Mouse (Mus musculus) megakaryocyte progenitor cell, adult 5-6 weeks (primary cell): ENCODE measurements around the gene Map3k1. TPM values are rescaled to one million over a fixed set of nuclear protein-coding genes. Genes with fewer than 3 reads are reported as not detected.

Source experiments
- ATAC-seq: replicated peaks from 2 replicates; pipeline ENCODE4 v1.8.0; 2016; ENCODE audit warnings: mild to moderate bottlenecking, moderate TSS enrichment, inconsistent platforms; ENCODE audit not compliant: poor library complexity
- total RNA-seq, 2 experiments: library from RNA; stranded (forward) in 1 of 2; stranded (reverse) in 1 of 2; fragments of 157-497, 149-512 nt in 1 of 2; fragments of 200-1000 nt in 1 of 2; gene quantifications; 2 replicates each; pipeline versions ENCODE4 v1.2.3 to v1.2.4; 2015 to 2017

Gene Map3k1
- total RNA-seq, 2 experiments from 2014 or later: 26.2 to 32.2 TPM

- ATAC-seq: no peak
These were observed 16.4 kb downstream of the Map3k1 start for GRCm38 (mm10) chr13:111792130-111792974.

- ATAC-seq: no peak
These were observed 17.2 kb downstream of the Map3k1 start for GRCm38 (mm10) chr13:111791596-111791995.

DNA sequence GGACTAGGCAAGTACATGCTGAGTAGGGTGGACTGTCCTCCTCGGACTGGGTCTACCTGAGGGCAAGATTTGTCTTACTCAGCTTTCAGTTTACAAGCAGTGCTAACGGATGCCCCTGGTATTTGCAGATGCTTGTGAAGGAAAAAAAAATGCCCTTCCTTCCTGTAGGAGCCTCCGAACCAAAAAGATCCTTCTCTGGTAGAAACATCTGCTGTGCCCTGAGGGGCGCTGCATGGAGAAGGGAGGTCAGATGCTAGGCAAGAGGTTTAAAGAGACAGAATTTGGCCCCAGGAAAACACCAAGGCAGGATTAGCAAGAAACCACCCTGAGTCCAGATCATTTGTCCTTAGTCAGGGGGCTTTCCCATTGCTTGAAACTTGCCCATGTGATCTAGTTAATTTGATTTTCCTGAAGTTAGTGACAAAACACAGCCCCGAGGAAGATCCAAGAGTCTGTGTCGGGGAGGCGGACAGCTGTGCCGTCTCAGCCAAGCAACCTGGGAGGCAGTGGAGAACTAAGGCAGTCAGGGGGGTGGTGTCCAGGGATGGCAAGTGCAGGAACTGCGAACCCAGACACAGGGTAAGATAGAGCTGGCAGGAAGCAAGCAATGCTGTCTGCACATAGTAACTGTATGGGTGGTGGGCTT, 19.2 kb downstream of the Map3k1 start:
- ATAC-seq: 0 out of 2 replicates have a peak, but pooled peaks have one; percentile 3

- no peak for ATAC-seq
These were observed 19.9 kb downstream of the Map3k1 start for GRCm38 (mm10) chr13:111788882-111789281.

DNA sequence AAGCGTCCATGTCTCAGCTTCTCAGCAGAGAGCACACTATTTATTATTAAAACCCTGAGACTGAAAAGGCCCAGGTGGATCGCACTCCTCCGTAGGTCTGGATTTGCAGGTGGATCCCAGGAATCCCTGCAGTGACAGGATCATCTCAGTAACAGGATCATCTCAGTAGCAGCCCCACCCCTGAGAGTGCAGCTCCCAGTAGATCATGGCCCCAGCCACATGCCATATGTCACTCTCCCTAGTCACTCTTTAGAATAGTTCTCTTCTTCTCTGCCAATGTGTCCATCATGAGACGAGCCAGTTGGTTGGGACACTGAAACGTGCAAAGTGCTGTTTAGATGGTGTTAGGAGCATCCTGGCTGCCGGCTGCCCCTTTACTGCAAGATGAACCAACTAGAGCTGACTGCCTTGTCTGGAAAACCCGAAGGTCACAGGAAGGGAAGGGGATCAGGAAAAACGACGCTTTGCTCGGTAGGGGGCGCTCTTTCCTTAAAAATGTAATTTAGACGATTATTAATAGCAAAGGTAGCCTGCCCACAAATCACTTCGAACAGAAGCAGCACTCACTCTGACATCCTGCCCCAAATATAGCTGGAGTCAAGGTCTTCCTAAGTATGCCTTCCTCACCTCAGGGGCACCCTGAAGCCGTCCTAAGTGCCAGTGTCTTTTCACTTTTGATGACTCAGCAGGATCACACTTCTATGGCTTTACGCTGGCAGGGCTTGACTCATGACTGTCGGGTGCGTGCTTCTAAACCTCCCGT, 20.8 kb downstream of the Map3k1 start:
- ATAC-seq: peak; percentile 67

DNA sequence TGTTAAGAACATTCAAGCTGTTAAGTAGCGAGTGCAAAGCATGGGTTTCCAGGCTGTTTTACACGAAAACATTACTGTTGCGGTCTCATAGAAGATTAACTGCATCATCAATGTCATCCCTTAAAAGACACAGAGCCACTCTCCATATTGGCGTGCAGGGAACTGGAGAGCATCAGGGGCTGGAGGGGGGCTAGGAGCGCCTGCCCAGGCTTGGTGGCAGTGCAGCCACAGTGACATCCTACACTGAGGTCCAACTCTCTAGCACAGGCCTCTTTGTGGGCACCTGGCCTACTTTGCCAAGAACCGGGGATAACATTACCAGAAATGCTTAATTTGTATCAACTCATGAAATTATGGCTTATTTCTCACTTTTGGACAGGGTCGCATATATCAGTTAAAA, 22.2 kb downstream of the Map3k1 start:
- no peak for ATAC-seq

- no peak for ATAC-seq
These were observed 25.3 kb downstream of the Map3k1 start for GRCm38 (mm10) chr13:111783451-111783850.

DNA sequence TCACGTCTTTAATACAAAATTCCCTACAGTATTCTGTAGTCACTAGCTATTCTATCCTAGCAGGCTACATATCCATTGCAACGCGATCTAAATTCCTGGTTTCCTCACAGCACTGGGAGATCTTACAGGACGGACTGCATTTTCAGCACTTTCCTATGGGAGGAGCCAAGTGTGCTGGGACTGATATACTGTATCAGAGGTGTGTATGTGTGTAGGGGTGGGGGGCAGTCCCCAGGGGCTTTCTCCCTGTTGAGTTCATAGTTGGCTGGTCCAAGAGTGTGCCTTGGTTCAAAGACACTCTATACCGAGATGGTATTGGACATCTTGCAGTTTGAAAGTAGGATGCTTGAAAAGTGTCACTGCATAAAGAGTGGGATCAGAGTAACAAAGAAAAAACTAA, 29.3 kb downstream of the Map3k1 start:
- no peak for ATAC-seq

DNA sequence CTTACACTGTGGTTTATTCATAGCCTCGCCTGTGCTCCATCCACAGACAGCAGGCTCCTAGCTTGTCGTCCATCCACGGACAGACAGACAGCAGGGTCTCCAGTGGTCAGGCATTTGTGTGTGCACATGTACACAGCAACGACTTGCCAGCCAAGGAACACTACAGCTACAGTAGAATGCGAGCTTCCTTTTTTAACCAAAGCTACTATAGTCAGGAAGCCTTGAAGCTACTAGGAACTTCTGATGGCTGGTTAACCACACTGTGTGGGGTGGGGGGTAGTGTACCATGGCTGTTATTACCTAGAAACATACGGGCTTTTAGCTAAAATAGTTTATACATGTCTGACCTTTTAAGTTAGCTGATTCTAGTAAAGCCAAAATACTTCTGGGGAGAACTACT, 30.2 kb downstream of the Map3k1 start:
- peak; percentile 59 for ATAC-seq

GRCm38 (mm10) chr13:111777865-111778264, 30.9 kb downstream of the Map3k1 start:
- peak; percentile 64 for ATAC-seq

- ATAC-seq: peak; percentile 28; the same call in 1 of the 2 replicates
These were observed 31.6 kb downstream of the Map3k1 start for GRCm38 (mm10) chr13:111777179-111777578.

DNA sequence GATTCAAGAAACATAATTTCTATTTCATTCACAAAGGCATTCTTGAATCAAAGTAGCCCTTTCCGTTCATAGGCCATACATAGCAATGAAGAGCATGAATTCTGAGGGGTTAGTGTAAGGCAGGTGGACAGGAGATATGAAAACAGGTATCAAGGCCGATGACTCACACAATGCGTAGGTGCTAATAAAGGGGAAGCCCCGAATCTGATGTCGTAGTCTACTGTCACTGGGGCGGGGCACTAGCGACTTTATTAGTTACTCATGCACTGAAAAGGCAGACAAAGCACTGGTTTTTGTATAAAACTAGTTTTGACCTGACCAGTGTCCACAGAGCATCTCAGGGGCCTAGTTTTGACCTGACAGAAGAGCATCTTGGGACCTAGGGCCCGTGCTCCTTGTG, 36.7 kb downstream of the Map3k1 start:
- ATAC-seq: no peak

GRCm38 (mm10) chr13:111771232-111771631, 37.6 kb downstream of the Map3k1 start:
- peak; percentile 100 for ATAC-seq

GRCm38 (mm10) chr13:111770776-111771175, 38.0 kb downstream of the Map3k1 start:
- no peak for ATAC-seq

DNA sequence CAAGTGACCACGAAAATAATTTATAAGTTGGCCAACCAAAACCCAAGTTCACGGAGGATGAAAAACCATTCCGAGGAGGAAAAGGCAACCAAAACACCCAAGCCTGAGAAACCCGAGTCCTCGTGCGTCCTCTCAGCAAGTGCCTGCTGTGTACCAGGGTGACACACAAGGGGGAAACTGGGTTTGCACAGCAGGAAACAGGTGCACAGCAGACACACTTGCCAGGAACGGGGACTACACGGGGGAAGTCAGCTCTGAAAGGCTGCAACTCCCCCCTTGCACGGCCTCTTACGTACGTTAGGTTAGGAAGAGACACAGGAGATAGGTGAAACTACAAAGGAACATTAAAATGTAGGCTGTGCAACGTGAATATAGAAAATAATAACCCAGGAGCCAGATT, 46.3 kb downstream of the Map3k1 start:
- no peak for ATAC-seq

DNA sequence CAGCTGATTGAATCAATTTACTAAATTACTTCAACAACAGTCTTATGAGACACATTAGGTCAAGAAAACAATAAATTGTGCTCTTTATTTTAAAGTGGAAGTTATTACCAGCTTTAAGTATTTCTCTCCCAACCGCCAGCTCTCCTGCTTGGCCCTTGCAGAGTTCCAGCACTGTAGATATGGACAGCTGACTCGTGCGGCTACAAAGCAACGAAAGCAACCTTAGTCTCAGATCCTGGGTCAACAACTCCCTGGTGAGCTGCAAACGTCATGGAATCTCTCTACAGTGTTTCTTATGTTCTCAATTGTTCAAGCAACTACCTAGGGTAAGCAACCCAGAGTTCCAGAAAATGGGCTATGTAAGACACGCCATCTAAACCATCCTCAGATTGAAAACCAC, 51.8 kb downstream of the Map3k1 start:
- no peak for ATAC-seq

DNA sequence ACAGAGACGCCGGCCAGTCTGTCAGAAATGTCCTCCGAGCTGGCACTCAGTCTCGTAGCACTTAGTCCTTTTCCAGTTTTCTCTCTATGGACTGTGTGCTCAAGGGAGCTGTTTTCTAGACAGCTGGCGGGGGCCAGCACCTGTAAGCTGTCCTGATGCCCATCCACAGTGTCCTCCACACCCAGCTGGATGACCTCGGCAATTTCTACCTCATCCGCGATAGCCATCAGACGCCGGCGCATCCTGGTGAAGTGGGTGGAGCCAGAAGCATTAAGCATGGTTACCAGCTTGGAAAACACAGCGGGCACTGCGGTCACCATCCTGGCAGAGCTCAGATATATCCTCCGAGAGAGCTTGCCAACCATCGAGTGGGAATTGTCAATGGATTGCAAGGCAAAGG, 52.9 kb downstream of the Map3k1 start:
- ATAC-seq: no peak

- ATAC-seq: no peak
These were observed 53.4 kb downstream of the Map3k1 start for GRCm38 (mm10) chr13:111755377-111755776.

DNA sequence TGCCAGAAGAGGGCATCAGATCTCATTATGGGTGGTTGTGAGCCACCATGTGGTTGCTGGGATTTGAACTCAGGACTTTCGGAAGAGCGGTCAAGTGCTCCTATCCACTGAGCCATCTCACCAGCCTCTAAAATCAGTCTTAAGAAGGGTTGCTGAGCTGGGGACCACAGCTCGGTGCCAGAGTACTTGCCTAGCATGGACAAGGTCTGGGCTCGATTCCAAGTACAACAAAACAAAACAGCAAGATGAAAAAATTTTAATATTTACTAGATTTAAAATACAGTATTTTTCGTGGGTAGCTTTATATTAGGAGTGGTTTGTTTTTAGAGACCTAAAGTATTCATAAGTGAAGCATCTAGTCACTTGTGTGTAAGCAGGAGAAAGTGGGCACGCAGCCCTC, 55.5 kb downstream of the Map3k1 start:
- no peak for ATAC-seq

- ATAC-seq: no peak
These were observed 60.3 kb downstream of the Map3k1 start for GRCm38 (mm10) chr13:111748301-111749062.

DNA sequence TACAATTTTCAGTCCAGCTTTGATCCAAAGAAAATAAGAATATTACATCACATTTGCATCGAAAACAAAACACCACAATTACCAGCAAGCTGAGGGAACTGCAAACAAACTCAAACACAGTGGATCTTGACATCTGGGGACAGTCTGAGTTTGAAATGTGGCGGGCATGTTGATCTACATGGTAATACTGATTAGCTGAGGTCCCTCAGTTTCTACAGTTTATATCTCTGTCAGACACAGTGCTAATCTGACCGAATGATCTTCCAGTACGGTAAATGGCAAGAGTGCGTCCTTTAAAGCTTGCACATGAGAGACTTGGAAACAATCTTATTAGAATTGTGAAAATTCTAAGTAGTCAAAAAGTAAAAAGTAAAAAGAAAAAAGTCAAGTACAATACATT, 62.0 kb downstream of the Map3k1 start:
- peak; percentile 45 for ATAC-seq
